Mouse (Mus musculus) kidney, postnatal 0 days (tissue): ENCODE data around the gene Atp2b4. TPM values are rescaled to one million over a fixed set of nuclear protein-coding genes. Genes with fewer than 3 reads are reported as not detected.
"Not testable (repeated sequence)": the region's sequence is repeated elsewhere in the genome, so short reads cannot be mapped to it uniquely, and the experiment has no call there.

Experiments
- ATAC-seq: fragments of 200-750 bp; cut with Nextera tagmentation; replicated peaks from 2 replicates; pipeline ENCODE4 v1.8.0; 2017; ENCODE audit warnings: low read depth, moderate number of reproducible peaks, moderate TSS enrichment, moderate library complexity; ENCODE audit not compliant: low FRiP score
- DNase-seq: peaks from one replicate; pipeline ENCODE4 v3.0.0-alpha.2; 2016; ENCODE audit warnings: low spot score
- H3K27ac ChIP-seq: fragments of 300-500 bp; sonication (generic); 2 replicates; pipeline ENCODE4 v1.5.1; 2014; ENCODE audit warnings: mild to moderate bottlenecking
- H3K27me3 ChIP-seq: fragments of 300-500 bp; sonication (generic); 2 replicates; pipeline ENCODE4 v1.6.1; 2014; ENCODE audit warnings: low read length, mixed read lengths; ENCODE audit not compliant: insufficient read depth
- H3K36me3 ChIP-seq: fragments of 300-500 bp; sonication (generic); 2 replicates; pipeline ENCODE4 v1.6.1; 2014; ENCODE audit warnings: low read length, mixed read lengths; ENCODE audit not compliant: insufficient read depth
- H3K4me1 ChIP-seq: fragments of 300-500 bp; sonication (generic); replicated peaks from 2 replicates; pipeline ENCODE4 v1.6.1; 2014; ENCODE audit warnings: antibody characterized with exemption, low read length, mixed read lengths; ENCODE audit not compliant: insufficient read depth
- H3K4me2 ChIP-seq: fragments of 300-500 bp; sonication (generic); 2 replicates; pipeline ENCODE4 v1.6.1; 2014; ENCODE audit warnings: mild to moderate bottlenecking, low read length, moderate library complexity, mixed read lengths
- H3K4me3 ChIP-seq: fragments of 300-500 bp; sonication (generic); replicated peaks from 2 replicates; pipeline ENCODE4 v1.5.1; 2014; ENCODE audit warnings: low read depth, low read length
- H3K9ac ChIP-seq: fragments of 300-500 bp; sonication (generic); 2 replicates; pipeline ENCODE4 v1.6.1; 2014; ENCODE audit warnings: low read depth, low read length
- H3K9me3 ChIP-seq: fragments of 300-500 bp; sonication (generic); replicated peaks from 2 replicates; pipeline ENCODE4 v1.6.1; 2016; ENCODE audit warnings: low read length, inconsistent platforms, mixed read lengths
- CTCF ChIP-seq: IDR thresholded peaks from 2 replicates; pipeline ENCODE4 v1.5.1; 2016; ENCODE audit warnings: antibody characterized with exemption, low read depth, mild to moderate bottlenecking, moderate library complexity
- WGBS: fragments of 180-500 bp; shearing (Covaris S2); extraction: QIAGEN DNeasy Blood & Tissue Kit; methylation state at CpG from one replicate; pipeline ENCODE4 v1.1.7; 2014; 5-methylcytosine and 5-hydroxymethylcytosine counted together
- polyA plus RNA-seq: library from polyadenylated mRNA; unstranded; fragments of >200 nt; fragmentation: Nextera tagmentation; extraction: Ambion mirVana; gene quantifications from 2 replicates; pipeline ENCODE4 v1.2.1, GENCODE M21; 2015

Gene Atp2b4
- polyA plus RNA-seq, 1 experiment from 2014 or later: 5.6 TPM

- Histone ChIP-seq H3K9me3 (no peaks in the 10 kb centered on the region), H3K4me1 (no peaks in the 10 kb centered on the region), H3K9ac (no peak overlapping the region), H3K27me3 (no peaks in the 10 kb centered on the region), H3K4me3 (no peak overlapping the region), H3K36me3 (no peaks in the 10 kb centered on the region), H3K27ac (no peak overlapping the region), H3K4me2 (no peak overlapping the region)
- 82% methylated on average over 6 of the region's 6 CpGs for WGBS
- ATAC-seq: no peak
- TF ChIP-seq CTCF: no peak
- DNase-seq: no peak
Observed at GRCm38 (mm10) chr1:133670776-133671175, 130.1 kb downstream of the Atp2b4 start.

GRCm38 (mm10) chr1:133670190-133670589 is 130.7 kb downstream of the Atp2b4 start:
- ATAC-seq (no peak), DNase-seq (no peak)
- H3K4me3 ChIP-seq: no peak overlapping the region
- no peak for TF ChIP-seq CTCF
- H3K27ac ChIP-seq: no peak overlapping the region
- WGBS: 75% methylated on average over 12 of the region's 12 CpGs
- no peaks in the 10 kb centered on the region for H3K27me3 ChIP-seq
- no peaks in the 10 kb centered on the region for H3K4me1 ChIP-seq
- no peak overlapping the region for H3K9ac ChIP-seq
- no peaks in the 10 kb centered on the region for H3K36me3 ChIP-seq
- no peaks in the 10 kb centered on the region for H3K9me3 ChIP-seq
- no peak overlapping the region for H3K4me2 ChIP-seq

GRCm38 (mm10) chr1:133668618-133669017 is 132.2 kb downstream of the Atp2b4 start:
- no peak for TF ChIP-seq CTCF
- DNase-seq: no peak
- Histone ChIP-seq H3K4me1 (no peaks in the 10 kb centered on the region), H3K9me3 (no peaks in the 10 kb centered on the region), H3K9ac (no peak overlapping the region), H3K27ac (no peak overlapping the region), H3K36me3 (no peaks in the 10 kb centered on the region), H3K4me3 (no peak overlapping the region), H3K4me2 (no peak overlapping the region), H3K27me3 (no peaks in the 10 kb centered on the region)
- ATAC-seq: no peak
- 84% methylated on average over 3 of the region's 3 CpGs for WGBS

GRCm38 (mm10) chr1:133667721-133668120 is 133.1 kb downstream of the Atp2b4 start:
- Histone ChIP-seq H3K4me3 (no peak overlapping the region), H3K27me3 (no peaks in the 10 kb centered on the region), H3K9me3 (no peaks in the 10 kb centered on the region), H3K36me3 (no peaks in the 10 kb centered on the region), H3K4me1 (no peaks in the 10 kb centered on the region), H3K4me2 (no peak overlapping the region), H3K9ac (no peak overlapping the region), H3K27ac (no peak overlapping the region)
- 72% methylated on average over 7 of the region's 7 CpGs for WGBS
- DNase-seq: no peak
- TF ChIP-seq CTCF: no peak
- ATAC-seq: no peak

- not testable (repeated sequence) for DNase-seq, H3K36me3 ChIP-seq, H3K9ac ChIP-seq, ATAC-seq, H3K4me3 ChIP-seq, H3K27me3 ChIP-seq, H3K4me1 ChIP-seq, H3K9me3 ChIP-seq, H3K27ac ChIP-seq, H3K4me2 ChIP-seq
- 77% methylated on average over 6 of the region's 8 CpGs for WGBS
Observed at GRCm38 (mm10) chr1:133665713-133666112, 135.1 kb downstream of the Atp2b4 start.

- TF ChIP-seq CTCF: no peak
Observed at GRCm38 (mm10) chr1:133664203-133664970, 136.5 kb downstream of the Atp2b4 start.

More at GRCm38 (mm10) chr1:133664203-133664970, 136.5 kb downstream of the Atp2b4 start:
- no peak for ATAC-seq
- no peak for DNase-seq
- H3K27ac ChIP-seq: no peak overlapping the region
- no peak overlapping the region for H3K4me3 ChIP-seq
- H3K27me3 ChIP-seq: no peaks in the 10 kb centered on the region
- H3K36me3 ChIP-seq: no peaks in the 10 kb centered on the region
- H3K4me2 ChIP-seq: no peak overlapping the region
- no peak overlapping the region for H3K9ac ChIP-seq
- peaks cover 10% of the 10 kb centered on the region; the same call in 1 of the 2 replicates for H3K4me1 ChIP-seq
- 77% methylated on average over 11 of the region's 11 CpGs for WGBS
- H3K9me3 ChIP-seq: no peaks in the 10 kb centered on the region
